In genomic region chr5:66390567-66390966, GRCm38 (mm10) we compare ENCODE assay signal across 26 mouse cellular contexts.
DNase-seq lines count a peak whose midpoint lies in the region; ATAC-seq and TF ChIP-seq lines count a peak whose summit lies in the region.
"Had no signal": no experiment of that assay in that cellular context is flagged by ENCODE, and none has a peak within 500 bp of the region (broad histone marks: within the 10 kb centered on the region; RNA-seq: fewer than 3 reads in every experiment).

No protein-coding gene starts in this region.

- no peaks in the 10 kb centered on the region for H3K27me3 ChIP-seq in kidney, embryonic 16.5 days (ENCODE audit: insufficient read depth, low read length)
- H3K27me3 ChIP-seq in lung, postnatal 0 days (replicated peaks; ENCODE audit: insufficient read depth, low read length) = no peaks in the 10 kb centered on the region
- H3K27me3 ChIP-seq: embryonic facial prominence, embryonic 13.5 days; neural tube, embryonic 12.5 days had no signal

- DNase-seq in gastrocnemius, adult 2 months = no peak
- no peak for DNase-seq in gastrocnemius, adult 18-20 months (ENCODE audit: low spot score)
- DNase-seq in kidney, adult 9 months = no peak
- DNase-seq in lung, postnatal 0 days (ENCODE audit: low spot score) = no peak
- DNase-seq in lung, postnatal 4 days = no peak
- DNase-seq in frontal cortex, postnatal 36 days (ENCODE audit: low spot score in 2 of 2) = no peak
- DNase-seq: adrenal gland, adult 8-10 months; B cell, adult 2 months; cerebellum, adult 8-10 months; cerebellum, postnatal 36 days; embryo, embryonic 11 days; heart, postnatal 10 days; kidney, adult 18-20 months; liver; lung, postnatal 14 days; midbrain, embryonic 14.5 days; right cerebral cortex, postnatal 14 days had no signal

- intact Hi-C loops in gastrocnemius, adult 2 months (cut with DNase I) = no loop called here

- H3K9ac ChIP-seq in kidney, embryonic 16.5 days (replicated peaks; ENCODE audit: low read length) = no peak overlapping the region
- no peak overlapping the region for H3K9ac ChIP-seq in lung, postnatal 0 days (replicated peaks; ENCODE audit: low read depth)
- H3K9ac ChIP-seq: embryonic facial prominence, embryonic 13.5 days; neural tube, embryonic 12.5 days had no signal

- TF ChIP-seq EP300 in lung, postnatal 0 days (IDR thresholded peaks at IDR 0.05) = no peak

- H3K4me2 ChIP-seq in kidney, embryonic 16.5 days (replicated peaks; ENCODE audit: low read depth, low read length) = no peak overlapping the region
- H3K4me2 ChIP-seq in lung, postnatal 0 days (replicated peaks; ENCODE audit: low read depth, low read length) = no peak overlapping the region
- H3K4me2 ChIP-seq: embryonic facial prominence, embryonic 13.5 days; heart, embryonic 11.5 days; neural tube, embryonic 12.5 days had no signal

- H3K36me3 ChIP-seq in kidney, embryonic 16.5 days (ENCODE audit: insufficient read depth, low read length) = no peaks in the 10 kb centered on the region
- H3K36me3 ChIP-seq in lung, postnatal 0 days (ENCODE audit: insufficient read depth, low read length) = no peaks in the 10 kb centered on the region
- H3K36me3 ChIP-seq: limb, embryonic 10.5 days; neural tube, embryonic 12.5 days had no signal

- H3K4me3 ChIP-seq in gastrocnemius, adult 2 months = no peak overlapping the region
- H3K4me3 ChIP-seq in kidney, embryonic 16.5 days (ENCODE audit: low read length) = no peak overlapping the region
- H3K4me3 ChIP-seq in lung, postnatal 0 days (ENCODE audit: low read depth, low read length) = no peak overlapping the region
- H3K4me3 ChIP-seq: embryonic facial prominence, embryonic 13.5 days; erythroblast, embryonic 14.5 days; limb, embryonic 10.5 days; megakaryocyte, embryonic 14.5 days; neural tube, embryonic 12.5 days had no signal

- peaks cover 4% of the 10 kb centered on the region for H3K4me1 ChIP-seq in kidney, embryonic 16.5 days (ENCODE audit: insufficient read depth, low read length)
- H3K4me1 ChIP-seq in lung, postnatal 0 days (ENCODE audit: insufficient read depth, low read depth, low read length) = no peaks in the 10 kb centered on the region
- H3K4me1 ChIP-seq: megakaryocyte, embryonic 14.5 days had no signal

- WGBS in kidney, embryonic 16.5 days = 87% methylated on average over 6 of the region's 6 CpGs
- 94% methylated on average over 6 of the region's 6 CpGs for WGBS in lung, postnatal 0 days

- no peaks in the 10 kb centered on the region for H3K9me3 ChIP-seq in kidney, embryonic 16.5 days (ENCODE audit: low read length)
- no peaks in the 10 kb centered on the region for H3K9me3 ChIP-seq in lung, postnatal 0 days (ENCODE audit: low read length)
- H3K9me3 ChIP-seq: embryonic facial prominence, embryonic 13.5 days; limb, embryonic 10.5 days; megakaryocyte, embryonic 14.5 days; neural tube, embryonic 12.5 days had no signal

- TF ChIP-seq CTCF in gastrocnemius, adult 2 months (IDR thresholded peaks at IDR 0.05) = 0 out of 2 replicates have a peak, but pooled peaks have one; percentile 4
- TF ChIP-seq CTCF in lung, postnatal 0 days (IDR thresholded peaks at IDR 0.05) = peak; percentile 51

- ATAC-seq in kidney, embryonic 16.5 days (ENCODE audit: low FRiP score, low TSS enrichment) = no peak
- ATAC-seq in lung, postnatal 0 days = no peak
- ATAC-seq: activated CD4-positive, CD25-positive, alpha-beta regulatory T cell, adult 4 months; forebrain, embryonic 14.5 days had no signal

- no peak overlapping the region for H3K27ac ChIP-seq in gastrocnemius, adult 2 months
- peak overlapping the region; percentile 72 for H3K27ac ChIP-seq in kidney, embryonic 16.5 days (ENCODE audit: low read length)
- no peak overlapping the region for H3K27ac ChIP-seq in lung, postnatal 0 days (ENCODE audit: low read length)
- H3K27ac ChIP-seq: embryonic facial prominence, embryonic 13.5 days; limb, embryonic 10.5 days; neural tube, embryonic 12.5 days had no signal
